Mouse (Mus musculus) limb, embryonic 12.5 days (tissue): ENCODE data around the gene Kdm6b. TPM values are rescaled to one million over a fixed set of nuclear protein-coding genes. Genes with fewer than 3 reads are reported as not detected.
A peak's percentile ranks its signal among the peaks of the same experiment; 100 is the strongest.

Experiments used
- ATAC-seq: fragments of 200-750 bp; cut with Nextera tagmentation; 2 replicates; pipeline ENCODE4 v1.8.0; 2017; ENCODE audit warnings: low read depth, moderate TSS enrichment; ENCODE audit not compliant: insufficient number of reproducible peaks, insufficient read depth, low FRiP score, low TSS enrichment
- H3K27ac ChIP-seq: fragments of 300-500 bp; sonication (generic); 2 replicates; pipeline ENCODE4 v1.5.1; 2016; ENCODE audit warnings: mild to moderate bottlenecking, moderate library complexity
- H3K27me3 ChIP-seq: fragments of 300-500 bp; sonication (generic); 2 replicates; pipeline ENCODE4 v1.6.1; 2016; ENCODE audit warnings: mild to moderate bottlenecking, moderate library complexity
- H3K36me3 ChIP-seq: fragments of 300-500 bp; sonication (generic); 2 replicates; pipeline ENCODE4 v1.6.1; 2016; ENCODE audit warnings: mild to moderate bottlenecking, moderate library complexity
- H3K4me1 ChIP-seq: fragments of 300-500 bp; sonication (generic); replicated peaks from 2 replicates; pipeline ENCODE4 v1.6.1; 2016
- H3K4me2 ChIP-seq: fragments of 300-500 bp; sonication (generic); 2 replicates; pipeline ENCODE4 v1.6.1; 2016; ENCODE audit warnings: mild to moderate bottlenecking, moderate library complexity
- H3K4me3 ChIP-seq: fragments of 300-500 bp; sonication (generic); replicated peaks from 2 replicates; pipeline ENCODE4 v1.5.1; 2016; ENCODE audit warnings: mild to moderate bottlenecking
- H3K9ac ChIP-seq: fragments of 300-500 bp; sonication (generic); replicated peaks from 2 replicates; pipeline ENCODE4 v1.6.1; 2016; ENCODE audit warnings: mild to moderate bottlenecking, moderate library complexity
- H3K9me3 ChIP-seq: fragments of 300-500 bp; sonication (generic); 2 replicates; pipeline ENCODE4 v1.6.1; 2016; ENCODE audit warnings: mild to moderate bottlenecking, moderate library complexity
- WGBS: fragments of 180-500 bp; shearing (Covaris S2); methylation state at CpG from one replicate; pipeline ENCODE4 v1.1.7; 2016; 5-methylcytosine and 5-hydroxymethylcytosine counted together
- polyA plus RNA-seq: library from polyadenylated mRNA; unstranded; fragments of >200 nt; fragmentation: Nextera tagmentation; extraction: Ambion mirVana; gene quantifications from 2 replicates; pipeline ENCODE4 v1.2.1, GENCODE M21; 2016

Kdm6b gene
- polyA plus RNA-seq, 1 experiment from 2014 or later = 49.1 TPM

- Histone ChIP-seq H3K4me2 (peak within 1 kb of the TSS; percentile 97), H3K9me3 (peaks cover 6% of the 10 kb centered on the region; the same call in 1 of the 2 replicates), H3K27ac (peak within 1 kb of the TSS; percentile 100), H3K9ac (peak within 1 kb of the TSS; percentile 100), H3K36me3 (peaks cover 31% of the 10 kb centered on the region), H3K4me3 (peak within 1 kb of the TSS; percentile 95), H3K4me1 (peaks cover 48% of the 10 kb centered on the region), H3K27me3 (no peaks in the 10 kb centered on the region)
- 5% methylated on average over 9 of the region's 34 CpGs for WGBS
- ATAC-seq = no peak
Measured at GRCm38 (mm10) chr11:69369215-69369989, 44.1 kb downstream of the Kdm6b start, which contains the start of gene Chd3. Gene Chd3, minus strand, starts transcription at chr11:69369406.

DNA sequence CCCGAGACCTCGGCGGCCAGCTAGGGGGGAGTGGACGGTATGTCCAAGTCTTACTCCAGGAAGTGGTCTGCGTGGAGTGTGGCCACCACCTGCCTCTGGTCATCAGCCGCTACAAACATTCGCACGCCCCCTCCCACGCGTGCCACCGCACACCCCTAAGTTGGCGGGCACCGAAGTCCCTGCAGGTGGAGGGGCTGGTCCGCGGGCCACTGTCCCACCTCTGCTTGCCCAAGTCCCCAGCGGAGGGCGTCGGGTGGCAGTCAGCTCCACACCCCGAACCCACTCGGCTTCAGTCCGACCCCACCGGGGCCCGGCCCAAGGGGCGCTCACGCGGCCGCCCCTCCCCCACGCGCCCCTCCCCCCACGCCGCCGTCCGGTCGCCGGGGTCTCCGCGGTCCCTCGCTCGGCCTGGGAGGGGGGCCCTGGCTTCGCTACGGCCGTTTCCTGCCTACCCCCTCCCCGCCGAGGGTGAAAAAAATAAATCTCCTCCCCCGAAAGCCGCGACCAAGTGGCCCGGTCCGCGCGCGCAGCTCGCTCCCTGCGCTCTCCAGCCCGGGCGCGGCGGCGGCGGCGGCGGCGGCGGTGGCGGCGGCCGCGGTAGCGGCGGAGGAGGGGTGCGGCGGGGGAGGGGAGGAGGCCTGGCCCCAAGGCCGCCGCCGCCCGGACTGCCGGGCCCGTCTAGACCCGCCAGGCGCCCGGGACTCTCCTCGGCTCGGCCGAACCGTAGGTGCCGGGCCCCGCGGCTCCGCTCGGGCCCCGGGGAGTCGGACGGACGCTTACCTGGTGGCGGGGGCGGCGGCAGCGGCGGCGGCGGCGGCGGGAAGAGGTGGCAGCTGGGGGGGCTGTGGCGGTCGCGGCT lies 44.9 kb downstream of the Kdm6b start:
- Histone ChIP-seq H3K27ac (peak overlapping the region; percentile 100), H3K9ac (peak overlapping the region; percentile 100), H3K4me1 (peaks cover 52% of the 10 kb centered on the region), H3K9me3 (peaks cover 6% of the 10 kb centered on the region; the same call in 1 of the 2 replicates), H3K4me3 (peak overlapping the region; percentile 95), H3K27me3 (no peaks in the 10 kb centered on the region), H3K36me3 (peaks cover 32% of the 10 kb centered on the region), H3K4me2 (peak overlapping the region; percentile 97)
- ATAC-seq = no peak
- WGBS = under 1% methylated on average over 63 of the region's 106 CpGs

DNA sequence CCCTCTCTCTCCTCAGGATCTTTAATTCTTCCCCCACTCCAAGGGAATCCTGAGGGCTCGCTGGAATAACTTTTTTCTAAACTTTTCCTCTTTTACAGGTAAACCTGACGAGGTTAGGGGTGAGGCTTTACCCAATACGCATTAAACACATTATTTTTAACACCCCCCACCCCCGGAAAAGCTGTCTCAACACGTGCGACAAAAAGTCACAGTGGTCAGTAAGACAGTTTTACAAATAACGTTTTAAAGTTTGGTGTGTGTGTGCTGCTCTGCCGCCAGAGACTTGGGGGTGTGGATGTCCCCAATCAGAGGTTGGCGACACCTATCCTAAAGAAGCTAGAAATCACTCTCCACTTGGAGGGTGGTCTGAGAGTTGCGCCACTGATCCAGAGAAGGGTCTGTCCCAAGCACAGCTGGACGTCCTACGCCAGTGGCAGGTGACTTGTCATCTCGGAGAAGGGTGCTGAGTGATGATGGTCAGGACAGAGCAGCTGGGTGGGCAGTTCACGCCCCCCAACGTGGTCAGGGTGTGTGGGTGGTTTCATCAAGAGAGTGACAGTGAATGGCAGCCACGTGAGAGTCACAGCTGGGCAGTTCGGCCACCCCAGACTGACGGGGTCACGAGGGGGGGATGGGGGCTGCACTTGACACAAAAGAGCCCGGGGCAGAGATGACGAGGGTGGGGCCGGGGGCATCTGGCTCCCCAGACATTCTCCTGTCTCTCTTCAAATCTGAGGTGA lies 45.7 kb downstream of the Kdm6b start:
- peaks cover 32% of the 10 kb centered on the region for H3K36me3 ChIP-seq
- no peaks in the 10 kb centered on the region for H3K27me3 ChIP-seq
- H3K4me1 ChIP-seq = peaks cover 55% of the 10 kb centered on the region
- no peak; the same call in 1 of the 2 replicates for ATAC-seq
- peaks cover 5% of the 10 kb centered on the region; the same call in 1 of the 2 replicates for H3K9me3 ChIP-seq
- H3K4me2 ChIP-seq = peak overlapping the region; percentile 97
- H3K4me3 ChIP-seq = peak overlapping the region; percentile 95
- H3K27ac ChIP-seq = peak overlapping the region; percentile 100
- WGBS = under 1% methylated on average over 22 of the region's 22 CpGs
- H3K9ac ChIP-seq = peak overlapping the region; percentile 100

GRCm38 (mm10) chr11:69366855-69367615 lies 46.4 kb downstream of the Kdm6b start:
- Histone ChIP-seq H3K36me3 (peaks cover 33% of the 10 kb centered on the region), H3K9ac (peak overlapping the region; percentile 100), H3K4me2 (peak overlapping the region; percentile 97), H3K9me3 (no peaks in the 10 kb centered on the region), H3K4me1 (peaks cover 54% of the 10 kb centered on the region), H3K27me3 (no peaks in the 10 kb centered on the region), H3K27ac (peak overlapping the region; percentile 100), H3K4me3 (peak overlapping the region; percentile 95)
- no peak for ATAC-seq
- under 1% methylated on average over 22 of the region's 22 CpGs for WGBS

DNA sequence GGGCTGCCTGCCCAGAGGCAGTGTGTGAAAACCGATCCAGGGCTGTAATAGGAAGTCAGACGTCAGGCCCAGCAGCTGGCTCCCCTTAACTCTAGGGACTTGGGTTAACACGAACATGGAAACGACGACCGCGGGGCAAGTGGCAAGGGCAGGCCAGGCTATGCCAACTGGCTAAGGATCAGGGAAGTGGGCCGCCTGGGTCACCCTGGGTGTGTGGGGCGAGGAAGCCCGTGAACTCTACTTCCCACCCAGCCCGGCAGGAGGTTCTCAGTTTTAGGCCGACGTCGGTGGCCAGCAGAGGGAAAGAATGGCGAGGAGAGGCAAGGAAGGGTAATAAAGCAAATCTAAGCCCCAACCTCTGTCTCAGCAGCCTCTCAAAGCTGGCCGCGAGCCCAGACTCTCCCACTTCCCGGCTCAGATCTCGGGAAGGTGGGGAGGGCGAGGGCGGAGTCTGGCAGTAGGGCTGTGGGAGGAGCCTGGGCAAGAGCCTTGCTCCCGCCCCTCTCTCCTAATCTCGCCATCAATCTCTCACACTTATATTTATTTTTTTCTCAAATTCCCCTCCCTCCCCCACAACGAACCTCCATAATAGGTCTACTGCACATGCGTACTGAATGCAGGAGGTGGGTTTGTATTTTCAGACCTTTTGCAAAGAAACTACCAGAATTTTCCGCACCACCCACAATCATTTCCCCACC lies 47.2 kb downstream of the Kdm6b start:
- ATAC-seq = peak; percentile 85
- peak overlapping the region; percentile 97 for H3K4me2 ChIP-seq
- H3K36me3 ChIP-seq = peaks cover 34% of the 10 kb centered on the region
- WGBS = under 1% methylated on average over 26 of the region's 26 CpGs
- peak overlapping the region; percentile 73 for H3K9ac ChIP-seq
- H3K9me3 ChIP-seq = no peaks in the 10 kb centered on the region
- peak overlapping the region; percentile 100 for H3K27ac ChIP-seq
- peaks cover 46% of the 10 kb centered on the region for H3K4me1 ChIP-seq
- H3K4me3 ChIP-seq = peak overlapping the region; percentile 95
- H3K27me3 ChIP-seq = no peaks in the 10 kb centered on the region

DNA sequence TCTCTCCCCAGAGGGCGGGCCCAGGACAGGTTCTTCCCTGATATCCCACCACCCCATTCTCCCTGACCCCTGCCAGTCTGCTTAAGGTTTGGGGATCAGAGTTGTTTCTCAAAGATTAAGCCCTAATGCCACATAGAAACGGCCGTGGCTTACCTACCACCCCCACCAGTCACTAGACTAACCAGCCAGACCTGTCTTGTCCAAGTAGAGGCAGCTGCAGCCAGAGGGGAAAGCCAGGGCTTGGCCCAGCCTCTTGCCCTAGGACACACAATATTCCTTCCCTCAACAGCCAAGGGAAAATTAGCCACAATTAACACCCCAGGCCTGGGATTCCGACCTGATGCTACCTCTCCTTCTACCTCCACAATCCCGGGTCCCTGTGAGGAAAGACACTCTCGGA lies 47.8 kb downstream of the Kdm6b start:
- H3K27ac ChIP-seq = peak overlapping the region; percentile 100
- no peaks in the 10 kb centered on the region for H3K9me3 ChIP-seq
- H3K36me3 ChIP-seq = peaks cover 38% of the 10 kb centered on the region
- H3K9ac ChIP-seq = peak overlapping the region; percentile 73
- peak overlapping the region; percentile 95 for H3K4me3 ChIP-seq
- 17% methylated on average over 6 of the region's 6 CpGs for WGBS
- no peak for ATAC-seq
- H3K4me1 ChIP-seq = peaks cover 41% of the 10 kb centered on the region
- H3K4me2 ChIP-seq = peak overlapping the region; percentile 97
- H3K27me3 ChIP-seq = no peaks in the 10 kb centered on the region

DNA sequence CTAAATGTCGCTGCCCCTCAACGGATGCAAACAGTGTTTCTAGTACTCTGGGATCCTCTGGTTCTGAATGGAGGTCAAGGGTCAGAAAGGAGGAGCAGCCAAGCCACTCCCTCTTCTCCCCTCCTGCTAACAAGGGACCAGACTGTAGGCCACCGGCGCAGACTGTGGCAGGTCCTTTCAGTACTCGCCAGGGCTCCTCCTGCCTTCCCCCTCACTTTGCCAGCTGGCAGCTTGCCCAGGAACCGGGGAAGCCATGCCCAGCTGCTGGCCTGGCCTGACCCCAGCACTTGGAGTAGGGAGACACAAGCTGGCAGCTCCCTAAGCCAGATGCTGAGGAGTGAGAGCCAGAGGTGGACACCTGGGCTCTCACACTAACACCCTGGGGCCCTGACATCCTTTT lies 48.6 kb downstream of the Kdm6b start:
- no peaks in the 10 kb centered on the region for H3K9me3 ChIP-seq
- peak overlapping the region; percentile 73; the same call in 1 of the 2 replicates for H3K9ac ChIP-seq
- WGBS = 0% methylated on average over 6 of the region's 6 CpGs
- peaks cover 46% of the 10 kb centered on the region for H3K36me3 ChIP-seq
- peak overlapping the region; percentile 95 for H3K4me3 ChIP-seq
- peak overlapping the region; percentile 100 for H3K27ac ChIP-seq
- peak overlapping the region; percentile 97 for H3K4me2 ChIP-seq
- H3K4me1 ChIP-seq = peaks cover 36% of the 10 kb centered on the region
- no peak for ATAC-seq
- no peaks in the 10 kb centered on the region for H3K27me3 ChIP-seq

DNA sequence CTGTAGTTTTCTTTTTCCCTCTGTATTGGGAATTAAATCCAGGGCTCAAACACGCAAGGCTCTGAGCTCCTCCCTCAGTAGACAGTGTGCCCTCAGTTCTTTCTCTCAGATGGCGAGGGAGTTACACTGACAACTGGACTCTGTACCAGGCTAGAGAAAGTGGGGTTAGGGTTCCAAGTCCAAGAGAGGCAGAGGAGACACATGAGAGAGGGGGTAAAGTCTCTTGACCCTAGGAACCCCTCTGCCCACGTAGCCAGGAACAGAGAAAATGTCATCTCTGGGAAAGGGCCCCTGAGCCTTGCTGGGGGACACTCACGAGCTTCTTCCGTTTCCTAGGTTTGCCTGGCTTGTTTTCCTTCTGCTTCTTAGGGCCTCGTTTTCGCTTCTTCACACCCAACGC lies 49.1 kb downstream of the Kdm6b start:
- Histone ChIP-seq H3K27me3 (no peaks in the 10 kb centered on the region), H3K9ac (no peak overlapping the region), H3K27ac (peak overlapping the region; percentile 100), H3K4me3 (0 out of 2 replicates have a peak overlapping the region, but pooled peaks have one; percentile 95), H3K9me3 (no peaks in the 10 kb centered on the region), H3K36me3 (peaks cover 51% of the 10 kb centered on the region), H3K4me1 (peaks cover 35% of the 10 kb centered on the region), H3K4me2 (peak overlapping the region; percentile 97)
- no peak for ATAC-seq
- 54% methylated on average over 8 of the region's 8 CpGs for WGBS

DNA sequence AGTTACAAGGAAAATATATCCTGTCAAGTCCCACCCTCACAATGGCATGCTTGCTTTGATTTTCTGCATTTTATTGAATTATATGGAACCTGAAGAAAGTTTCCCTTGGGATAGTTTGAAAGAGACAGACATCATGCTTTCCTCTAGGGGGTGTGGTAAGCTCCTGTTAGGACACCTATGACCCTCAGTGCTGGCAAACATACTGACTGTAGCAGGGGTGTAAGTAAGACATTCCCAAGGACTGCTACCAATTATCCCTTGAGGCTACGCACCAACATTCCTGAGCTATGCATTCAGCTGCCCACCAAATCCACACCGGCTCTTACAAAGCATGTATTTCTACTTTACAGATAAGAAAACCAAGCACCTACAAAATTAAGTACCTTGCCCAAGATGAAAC lies 51.0 kb downstream of the Kdm6b start:
- 42% methylated on average over 2 of the region's 2 CpGs for WGBS
- Histone ChIP-seq H3K9ac (no peak overlapping the region), H3K27ac (peak overlapping the region; percentile 31; the same call in 1 of the 2 replicates), H3K36me3 (peaks cover 70% of the 10 kb centered on the region), H3K4me2 (no peak overlapping the region), H3K27me3 (no peaks in the 10 kb centered on the region), H3K4me1 (peaks cover 29% of the 10 kb centered on the region), H3K9me3 (no peaks in the 10 kb centered on the region), H3K4me3 (no peak overlapping the region)
- no peak for ATAC-seq

- Histone ChIP-seq H3K4me3 (no peak overlapping the region), H3K4me1 (peaks cover 29% of the 10 kb centered on the region), H3K36me3 (peaks cover 75% of the 10 kb centered on the region), H3K9me3 (no peaks in the 10 kb centered on the region), H3K27me3 (no peaks in the 10 kb centered on the region), H3K9ac (no peak overlapping the region), H3K27ac (no peak overlapping the region), H3K4me2 (no peak overlapping the region)
- WGBS = 55% methylated on average over 7 of the region's 7 CpGs
- no peak for ATAC-seq
Measured at GRCm38 (mm10) chr11:69362021-69362420, 51.5 kb downstream of the Kdm6b start.
